7 mouse cellular contexts compared by ENCODE assay signal in genomic region chr6:112930011-112930451, GRCm38 (mm10). TPM values are rescaled to one million over a fixed set of nuclear protein-coding genes. Genes with fewer than 3 reads are reported as not detected.
DNase-seq lines count a peak whose midpoint lies in the region; ATAC-seq lines count a peak whose summit lies in the region.

No protein-coding gene starts in this region.

- no peak overlapping the region for H3K4me2 ChIP-seq in embryonic facial prominence, embryonic 14.5 days (ENCODE audit: low read depth, low read length)
- no peak overlapping the region for H3K4me2 ChIP-seq in intestine, embryonic 16.5 days (ENCODE audit: low read depth, low read length)

- peak; percentile 15 for DNase-seq in lung, postnatal 10 days
- no peak for DNase-seq in lung, postnatal 25 days (ENCODE audit: low spot score)
- no peak for DNase-seq in embryonic facial prominence, embryonic 14.5 days (ENCODE audit: low spot score)
- DNase-seq in telencephalon, adult 2 months (ENCODE audit: low read depth, low spot score): peak; percentile 74
- DNase-seq in right cerebral cortex, postnatal 4 days: no peak
- no peak for DNase-seq in limb, embryonic 10.5 days (ENCODE audit: low spot score)

- H3K27ac ChIP-seq in embryonic facial prominence, embryonic 14.5 days (replicated peaks; ENCODE audit: low read depth, low read length): no peak overlapping the region
- no peak overlapping the region for H3K27ac ChIP-seq in intestine, embryonic 16.5 days (ENCODE audit: low read length)
- H3K27ac ChIP-seq in limb, embryonic 10.5 days: no peak overlapping the region

- H3K9me3 ChIP-seq in embryonic facial prominence, embryonic 14.5 days (ENCODE audit: control insufficient read depth, low read length): no peaks in the 10 kb centered on the region
- H3K9me3 ChIP-seq in intestine, embryonic 16.5 days (ENCODE audit: control insufficient read depth, low read length): no peaks in the 10 kb centered on the region
- H3K9me3 ChIP-seq in limb, embryonic 10.5 days (replicated peaks): no peaks in the 10 kb centered on the region

- peaks cover 14% of the 10 kb centered on the region for H3K4me1 ChIP-seq in embryonic facial prominence, embryonic 14.5 days (ENCODE audit: control insufficient read depth, insufficient read depth, low read length)
- H3K4me1 ChIP-seq in intestine, embryonic 16.5 days (ENCODE audit: control insufficient read depth, insufficient read depth, low read length): peaks cover 7% of the 10 kb centered on the region; the same call in 1 of the 2 replicates
- H3K4me1 ChIP-seq in limb, embryonic 10.5 days: peaks cover 6% of the 10 kb centered on the region; the same call in 1 of the 2 replicates

- no peak overlapping the region for H3K9ac ChIP-seq in embryonic facial prominence, embryonic 14.5 days (ENCODE audit: low read depth, low read length)
- no peak overlapping the region for H3K9ac ChIP-seq in intestine, embryonic 16.5 days (ENCODE audit: low read depth, low read length)

- H3K36me3 ChIP-seq in embryonic facial prominence, embryonic 14.5 days (ENCODE audit: control insufficient read depth, insufficient read depth, low read length): no peaks in the 10 kb centered on the region
- H3K36me3 ChIP-seq in intestine, embryonic 16.5 days (ENCODE audit: control insufficient read depth, insufficient read depth, low read length): no peaks in the 10 kb centered on the region
- H3K36me3 ChIP-seq in limb, embryonic 10.5 days: no peaks in the 10 kb centered on the region

- H3K27me3 ChIP-seq in embryonic facial prominence, embryonic 14.5 days (replicated peaks; ENCODE audit: control insufficient read depth, insufficient read depth, low read length): no peaks in the 10 kb centered on the region
- no peaks in the 10 kb centered on the region for H3K27me3 ChIP-seq in intestine, embryonic 16.5 days (replicated peaks; ENCODE audit: control insufficient read depth, insufficient read depth, low read length)
- no peaks in the 10 kb centered on the region for H3K27me3 ChIP-seq in limb, embryonic 10.5 days (ENCODE audit: low read depth, poor library complexity, severe bottlenecking)

- 37% methylated on average over 5 of the region's 5 CpGs for WGBS in embryonic facial prominence, embryonic 14.5 days
- WGBS in intestine, embryonic 16.5 days: 46% methylated on average over 5 of the region's 5 CpGs
- WGBS in limb, embryonic 10.5 days: 64% methylated on average over 5 of the region's 5 CpGs

- H3K4me3 ChIP-seq in embryonic facial prominence, embryonic 14.5 days (ENCODE audit: low read depth, low read length): no peak overlapping the region
- no peak overlapping the region for H3K4me3 ChIP-seq in intestine, embryonic 16.5 days (ENCODE audit: low read length)
- H3K4me3 ChIP-seq in limb, embryonic 10.5 days: no peak overlapping the region

- peak; percentile 64; the same call in 1 of the 2 replicates for ATAC-seq in embryonic facial prominence, embryonic 14.5 days (ENCODE audit: low read depth)
- ATAC-seq in intestine, embryonic 16.5 days: peak; percentile 44; the same call in 1 of the 2 replicates

RNA-seq across cellular contexts. Expression of gene Srgap3, which starts 17.0 kb away (rescaled TPM):
- polyA plus RNA-seq in embryonic facial prominence, embryonic 14.5 days (2014; fragmentation: Nextera tagmentation; extraction: Ambion mirVana): 8.4 and 8.9 TPM in 2 replicates
- polyA plus RNA-seq in intestine, embryonic 16.5 days (2015; fragmentation: Nextera tagmentation; extraction: Ambion mirVana): 2.1 and 3.5 TPM in 2 replicates
- 2.1 and 3.8 TPM in 2 replicates for polyA plus RNA-seq in limb, embryonic 10.5 days (2016; fragmentation: Nextera tagmentation; extraction: Ambion mirVana)

Comparison
In these comparisons a context has a peak if more than half of its experiments do, and no peak if none do; other contexts are left out.
1. DNase-seq: peak in lung, postnatal 10 days (single experiment) and telencephalon, adult 2 months (single experiment); none in lung, postnatal 25 days (single experiment), embryonic facial prominence, embryonic 14.5 days (single experiment), right cerebral cortex, postnatal 4 days (single experiment) and limb, embryonic 10.5 days (single experiment).